Mouse (Mus musculus) cerebellum, adult 9-10 months (tissue): ENCODE results near the gene Sp6.

Source experiments
- DNase-seq: peaks from one replicate; pipeline ENCODE4 v3.0.0; 2022

The Sp6 gene

GRCm38 (mm10) chr11:96982859-96983258 is 30.3 kb upstream of the Sp6 start, which contains the start of gene Sp2:
TSS of gene Sp2 (minus strand) at chr11:96982959.
- no peak for DNase-seq

DNA sequence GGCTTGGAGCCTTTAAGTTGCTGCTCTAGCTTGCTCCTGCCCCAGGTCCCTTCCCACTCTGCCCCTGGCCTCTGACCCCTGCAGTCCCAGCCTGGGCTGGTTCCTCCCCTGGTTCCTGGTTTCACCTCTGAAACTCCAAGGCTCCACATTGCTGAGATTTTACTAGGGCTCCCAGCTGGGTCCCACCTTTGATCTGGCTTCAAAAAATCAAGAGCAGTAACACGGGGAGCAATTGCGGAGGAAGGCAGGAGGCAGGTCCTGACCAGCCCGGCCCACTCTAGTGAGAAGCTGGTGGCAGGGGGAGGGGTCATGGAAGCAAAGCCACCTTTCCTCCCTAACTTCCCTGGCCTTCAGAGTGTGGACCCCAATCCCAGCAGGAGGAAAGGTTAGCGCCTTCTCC is 28.3 kb upstream of the Sp6 start:
- no peak for DNase-seq

- DNase-seq: no peak
Observed at GRCm38 (mm10) chr11:96986463-96986862, 26.7 kb upstream of the Sp6 start.

DNA sequence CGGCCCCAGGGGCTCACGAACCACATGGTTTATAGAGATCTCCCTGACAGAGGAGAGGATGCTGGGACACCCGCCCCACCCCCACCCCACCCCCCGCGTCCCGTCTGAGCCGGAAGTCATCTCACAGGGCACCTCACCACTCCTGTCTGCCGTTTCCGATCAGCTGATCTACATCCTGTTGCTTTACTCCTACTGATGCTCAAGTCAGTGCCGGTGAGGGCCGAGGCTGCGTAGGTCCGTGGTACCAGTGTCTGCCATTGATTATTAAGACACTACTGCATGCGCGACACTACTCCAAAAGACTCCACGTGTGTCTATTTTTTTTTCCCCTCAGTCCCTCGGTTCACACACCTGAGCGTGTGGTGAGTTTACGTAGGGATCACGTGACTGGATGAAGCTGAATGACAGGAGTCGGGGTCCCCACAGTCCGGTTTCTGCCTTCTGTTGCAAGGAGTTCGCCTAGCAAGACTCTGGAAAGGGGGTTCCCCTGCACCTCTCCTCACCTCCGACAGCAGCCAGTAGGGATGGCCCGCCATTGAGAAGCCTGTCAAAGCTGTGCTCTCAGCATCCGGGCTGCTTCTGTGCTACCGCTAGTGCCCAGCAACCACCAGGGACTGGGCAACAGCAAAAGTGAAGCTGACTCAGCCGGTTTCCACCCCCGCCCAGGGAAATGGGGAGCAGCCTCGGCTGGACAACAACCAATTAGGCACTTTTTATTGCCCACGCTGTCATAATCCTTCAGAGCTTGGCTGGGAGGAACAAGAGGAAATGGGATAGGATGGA is 25.1 kb upstream of the Sp6 start:
- DNase-seq: no peak

DNA sequence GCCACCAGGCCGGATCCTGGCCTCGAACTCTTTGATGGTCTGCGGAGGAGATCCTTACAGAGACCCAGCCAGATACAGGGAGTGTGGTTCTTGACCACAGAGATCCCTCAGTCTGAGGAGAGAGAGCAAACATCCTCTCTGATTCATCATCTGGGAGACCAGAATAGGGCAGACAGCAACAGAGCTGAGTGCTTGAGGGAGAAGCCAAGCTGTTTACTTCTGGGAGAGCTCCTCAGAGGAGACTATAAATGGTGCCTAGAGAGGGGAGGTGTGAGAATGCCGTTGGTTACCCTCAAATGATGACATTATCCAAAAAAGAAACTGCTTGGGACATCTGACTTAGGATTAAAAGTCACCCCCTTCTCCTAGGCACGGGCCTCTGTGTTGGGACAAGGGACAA is 21.7 kb upstream of the Sp6 start:
- no peak for DNase-seq

DNA sequence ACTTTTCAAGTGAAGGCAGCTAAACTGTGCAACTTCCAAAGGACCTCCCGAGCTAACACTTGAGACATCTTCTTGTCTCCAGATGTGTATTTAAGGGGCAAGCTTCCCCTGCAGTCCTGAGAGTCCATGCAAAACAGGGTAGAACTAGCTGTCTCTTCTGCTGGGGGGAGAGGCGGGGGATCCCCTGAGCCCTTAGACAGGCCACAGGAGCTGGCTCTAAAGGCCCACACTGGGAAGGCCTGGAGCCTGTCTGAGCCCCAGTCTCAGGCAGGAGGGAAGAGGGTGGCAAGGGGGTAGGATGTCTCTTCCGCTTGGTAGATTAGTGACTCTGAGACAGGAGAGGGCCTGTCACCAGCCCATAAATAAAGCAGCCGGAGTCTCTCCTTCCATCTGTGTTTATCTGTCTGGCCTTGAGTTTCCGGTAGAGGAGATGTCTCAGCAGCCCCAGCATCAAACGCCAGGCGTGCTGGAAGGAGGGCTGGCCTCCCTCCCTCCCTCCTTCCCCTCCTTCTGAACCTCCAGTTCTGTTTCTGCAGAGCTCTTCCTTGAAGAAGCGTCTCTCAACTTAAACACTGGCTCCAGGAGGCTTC is 20.4 kb upstream of the Sp6 start:
- DNase-seq: no peak

DNA sequence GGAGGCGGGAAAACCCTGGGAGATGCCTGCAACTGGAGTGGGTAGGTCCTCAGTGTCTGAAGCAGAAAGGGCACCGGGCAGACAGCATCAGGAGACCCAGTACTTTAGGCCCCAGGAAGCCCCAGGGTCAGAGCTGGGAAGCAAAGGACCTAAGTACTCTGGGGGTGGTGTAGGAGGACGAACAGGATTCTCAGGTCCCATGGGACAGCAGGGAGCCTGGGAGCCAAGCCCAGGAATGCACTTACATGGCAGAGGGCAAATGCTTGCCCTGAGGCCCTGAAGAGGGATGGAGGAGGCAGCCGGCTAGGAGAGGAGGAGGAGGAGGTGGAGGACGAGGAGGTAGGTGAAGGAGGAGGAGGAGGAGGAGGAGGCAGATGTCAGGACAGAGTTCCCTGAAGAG is 18.2 kb upstream of the Sp6 start:
- DNase-seq: no peak

DNA sequence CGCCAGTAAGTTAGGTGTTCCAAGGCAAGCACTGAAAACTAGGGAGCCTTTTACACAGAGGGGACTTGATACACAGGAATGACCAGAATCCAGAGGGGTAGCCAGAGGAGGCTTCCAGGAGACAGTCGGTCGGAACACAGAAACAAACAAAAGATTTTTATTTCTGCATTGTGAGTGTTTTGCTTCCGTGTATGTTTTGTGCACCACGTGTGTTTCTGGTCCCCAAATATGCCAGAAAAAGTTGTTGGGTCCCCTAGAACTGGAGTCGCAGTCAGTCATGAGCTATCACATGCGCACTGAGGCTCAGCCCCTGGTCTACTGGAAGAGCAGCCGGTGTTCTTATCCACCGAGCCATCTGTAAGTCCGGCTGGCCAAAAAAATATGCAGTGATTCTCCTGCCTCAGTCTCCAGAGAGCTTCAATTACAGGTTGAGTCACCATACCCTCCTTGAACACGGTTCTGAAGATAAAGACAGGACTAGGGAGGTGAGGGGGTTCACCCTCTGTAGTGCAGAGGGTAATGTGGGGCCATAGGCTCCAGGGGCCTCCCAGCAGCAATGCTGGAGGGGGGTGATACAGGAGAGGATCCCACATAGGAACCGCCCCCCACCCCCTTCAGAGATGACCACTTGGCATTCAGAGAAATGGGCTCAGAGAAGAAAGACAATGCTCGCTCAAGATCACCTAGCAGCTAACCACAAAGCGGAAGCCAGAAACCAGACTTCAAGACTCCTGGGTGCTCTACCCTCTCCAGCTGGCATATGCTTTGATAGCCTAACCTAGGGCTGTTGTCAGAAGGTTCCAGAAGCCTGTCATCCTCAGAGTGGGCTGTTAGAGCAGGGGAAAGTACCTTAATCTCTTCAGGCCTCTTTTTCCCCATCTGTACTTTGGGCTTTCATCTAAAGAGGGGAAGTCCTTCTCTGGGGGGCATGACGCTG is 17.1 kb upstream of the Sp6 start:
- DNase-seq: no peak

- DNase-seq: no peak
Observed at GRCm38 (mm10) chr11:96996773-96997379, 16.3 kb upstream of the Sp6 start.

DNA sequence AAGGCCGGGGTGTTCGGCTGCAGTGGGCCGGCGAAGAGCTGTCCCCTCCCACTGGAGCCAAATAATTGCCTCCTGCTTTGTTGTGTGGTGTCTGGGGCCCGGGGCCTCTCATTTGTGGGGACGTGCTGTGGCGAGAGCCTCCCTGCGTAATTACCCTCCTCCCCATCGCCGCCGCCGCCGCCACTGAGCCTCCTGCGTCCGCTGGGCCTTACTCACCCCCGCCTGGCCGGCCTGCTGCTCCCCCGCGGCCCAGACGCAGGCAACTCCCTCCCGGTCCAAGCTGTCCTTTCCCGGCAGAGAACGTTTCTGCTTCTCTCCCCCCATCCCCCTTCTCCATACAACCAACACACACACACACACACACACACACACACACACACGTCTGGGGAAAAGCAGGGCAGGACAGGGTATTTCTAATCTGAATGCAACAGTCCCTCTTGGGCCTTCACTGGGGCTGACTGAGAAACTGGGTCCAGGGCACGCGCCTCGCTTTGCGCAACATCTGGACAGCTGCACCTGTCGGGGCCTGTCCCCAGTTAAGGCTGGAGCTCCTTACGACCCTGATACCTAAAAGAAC is 15.7 kb upstream of the Sp6 start:
- no peak for DNase-seq

DNA sequence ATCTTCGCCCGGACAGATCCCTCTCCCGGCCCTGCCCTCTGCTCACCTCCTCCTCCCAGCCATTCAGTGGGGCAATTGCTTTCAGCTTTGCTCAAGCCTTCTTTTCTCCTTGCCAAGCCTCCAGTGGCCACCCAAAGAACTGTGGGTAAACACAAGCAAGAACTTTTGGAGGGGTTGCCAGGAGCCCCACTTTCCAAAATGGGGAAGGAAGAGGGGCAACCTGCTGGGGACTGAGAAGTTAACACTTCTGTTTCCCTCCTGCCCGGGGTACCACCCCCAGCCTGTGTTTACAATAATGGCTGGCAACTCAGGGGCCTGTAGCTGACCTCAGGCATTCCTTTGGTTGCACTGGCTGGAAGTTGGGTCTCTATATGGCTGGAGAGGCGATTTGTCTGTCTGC is 10.0 kb upstream of the Sp6 start:
- no peak for DNase-seq

- DNase-seq: no peak
Observed at GRCm38 (mm10) chr11:97007093-97007794, 6.0 kb upstream of the Sp6 start.

GRCm38 (mm10) chr11:97009198-97009790 is 3.9 kb upstream of the Sp6 start:
- DNase-seq: no peak

GRCm38 (mm10) chr11:97017696-97018582 is 4.7 kb downstream of the Sp6 start:
- DNase-seq: no peak

DNA sequence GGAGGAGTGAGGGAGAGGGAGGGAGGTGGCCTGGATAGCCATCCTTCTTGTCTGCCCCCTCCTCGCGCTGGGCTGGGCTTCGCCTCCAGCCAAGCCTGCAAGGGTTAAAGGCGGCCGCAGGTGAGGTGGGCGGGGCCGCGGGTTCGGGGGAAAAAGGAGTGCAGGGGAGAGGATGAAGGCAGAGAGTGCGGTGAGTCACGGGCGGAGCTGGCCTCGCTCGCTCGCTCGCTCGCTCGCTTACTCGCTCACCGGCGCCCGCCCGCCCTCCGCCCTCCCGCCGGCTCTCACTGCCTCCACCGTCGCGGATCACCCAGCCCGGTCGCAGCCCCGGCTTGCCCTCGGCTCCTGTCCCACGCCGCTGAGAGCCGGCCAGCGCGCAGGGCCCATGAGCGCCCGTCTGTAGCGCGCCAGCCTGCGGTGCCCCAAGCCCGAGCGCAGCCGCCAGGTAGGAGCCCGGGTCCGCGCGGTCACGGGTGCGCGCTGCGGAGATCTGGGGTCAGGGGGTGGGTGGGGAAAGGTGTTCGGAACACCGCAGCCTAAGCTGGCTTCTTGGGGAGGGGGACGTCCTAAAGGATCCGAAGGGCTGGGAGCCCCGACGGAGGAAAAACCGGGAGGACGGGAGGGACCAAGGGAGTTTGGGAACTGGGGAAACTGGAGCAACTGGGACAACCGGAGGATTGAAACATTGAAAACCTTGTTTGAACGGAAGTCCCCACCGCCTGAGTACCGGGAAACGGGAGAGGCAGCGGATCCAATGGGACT is 5.6 kb downstream of the Sp6 start:
- no peak for DNase-seq

- no peak for DNase-seq
Observed at GRCm38 (mm10) chr11:97019345-97019708, 6.1 kb downstream of the Sp6 start.

- no peak for DNase-seq
Observed at GRCm38 (mm10) chr11:97021121-97021765, 8.0 kb downstream of the Sp6 start.

DNA sequence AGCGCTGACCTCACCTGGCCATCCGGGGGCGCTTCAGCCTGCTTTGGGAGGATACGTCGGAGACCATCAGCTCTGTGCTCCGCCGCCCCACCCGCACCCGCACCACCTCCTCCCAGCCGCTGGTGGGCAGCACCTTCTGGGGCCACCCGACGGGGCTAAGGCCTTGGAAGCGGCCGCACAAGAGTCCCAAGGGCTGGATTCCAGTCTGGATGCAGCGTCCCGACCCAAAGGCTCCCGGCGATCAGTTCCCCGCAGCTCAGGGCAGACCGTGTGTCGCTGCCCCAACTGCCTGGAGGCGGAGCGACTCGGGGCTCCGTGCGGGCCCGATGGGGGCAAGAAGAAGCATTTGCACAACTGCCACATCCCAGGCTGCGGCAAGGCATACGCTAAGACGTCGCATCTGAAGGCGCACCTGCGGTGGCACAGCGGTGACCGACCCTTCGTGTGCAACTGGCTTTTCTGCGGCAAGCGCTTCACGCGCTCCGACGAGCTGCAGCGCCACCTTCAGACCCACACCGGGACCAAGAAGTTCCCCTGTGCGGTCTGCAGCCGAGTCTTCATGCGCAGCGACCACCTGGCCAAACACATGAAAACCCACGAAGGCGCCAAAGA is 8.8 kb downstream of the Sp6 start:
- peak; percentile 70 for DNase-seq

- DNase-seq: peak; percentile 35
Observed at GRCm38 (mm10) chr11:97024977-97025376, 11.8 kb downstream of the Sp6 start.
